Mouse (Mus musculus): Measurements from ENCODE around the gene Ski.

Gene Ski

DNA sequence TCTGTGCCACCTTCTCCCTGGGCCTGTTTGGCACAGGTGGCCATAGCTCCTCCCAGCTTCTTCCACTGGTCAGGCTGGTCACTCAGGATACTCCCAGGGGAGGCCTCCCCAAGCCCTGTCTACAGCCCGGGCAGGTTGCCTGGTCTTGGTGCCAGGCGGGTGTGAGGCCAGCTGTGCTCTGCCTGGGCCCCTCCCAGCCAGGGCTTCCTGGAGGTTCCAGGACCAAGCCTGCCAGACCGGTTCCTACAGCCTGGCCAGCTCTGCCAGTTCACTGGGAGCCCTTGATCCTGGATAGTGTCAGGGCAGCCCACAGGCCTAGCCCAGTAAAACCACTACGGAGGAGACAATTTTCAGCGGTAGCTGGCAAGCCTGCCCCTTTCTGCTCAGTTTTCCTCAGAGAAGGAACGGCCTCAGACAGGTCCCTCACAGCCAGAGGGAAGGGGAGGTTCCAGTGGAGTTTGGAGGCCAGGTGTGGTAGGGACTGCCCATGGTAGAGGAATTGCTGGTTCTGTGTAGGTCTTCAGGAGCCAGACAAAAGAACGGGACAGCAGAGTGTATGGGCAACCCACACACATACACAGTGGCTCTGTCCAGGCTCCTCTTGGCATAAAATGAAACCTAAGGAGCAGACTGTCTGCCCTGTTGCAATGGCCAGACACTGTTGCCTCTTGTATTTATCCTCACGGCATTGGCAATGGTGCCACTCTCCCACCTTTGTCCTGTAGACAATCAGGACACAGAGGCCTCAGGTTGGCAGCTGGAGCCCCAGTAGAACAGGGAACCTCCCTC is 73.3 kb downstream of the Ski start:
- DNase-seq: peak; percentile 87

DNA sequence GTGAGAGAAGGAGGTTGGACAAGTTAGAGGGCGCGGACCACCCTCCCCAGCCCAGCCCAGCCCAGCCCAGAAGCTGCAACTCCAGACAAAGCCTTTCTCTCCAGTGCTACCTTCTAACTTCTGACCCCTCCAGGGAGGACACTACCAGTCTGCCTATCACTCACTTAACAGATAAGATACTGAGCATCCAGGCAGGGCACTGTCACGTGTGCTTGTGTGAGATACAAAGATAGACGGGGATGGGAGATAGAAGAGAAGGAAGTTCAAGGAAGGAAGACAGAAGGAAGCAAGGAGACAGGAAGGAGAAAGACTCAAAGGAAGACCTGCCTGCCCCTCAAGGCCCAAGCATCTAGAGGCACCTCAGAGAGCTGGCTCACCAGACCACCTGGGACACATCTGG is 73.9 kb downstream of the Ski start:
- DNase-seq: no peak

DNA sequence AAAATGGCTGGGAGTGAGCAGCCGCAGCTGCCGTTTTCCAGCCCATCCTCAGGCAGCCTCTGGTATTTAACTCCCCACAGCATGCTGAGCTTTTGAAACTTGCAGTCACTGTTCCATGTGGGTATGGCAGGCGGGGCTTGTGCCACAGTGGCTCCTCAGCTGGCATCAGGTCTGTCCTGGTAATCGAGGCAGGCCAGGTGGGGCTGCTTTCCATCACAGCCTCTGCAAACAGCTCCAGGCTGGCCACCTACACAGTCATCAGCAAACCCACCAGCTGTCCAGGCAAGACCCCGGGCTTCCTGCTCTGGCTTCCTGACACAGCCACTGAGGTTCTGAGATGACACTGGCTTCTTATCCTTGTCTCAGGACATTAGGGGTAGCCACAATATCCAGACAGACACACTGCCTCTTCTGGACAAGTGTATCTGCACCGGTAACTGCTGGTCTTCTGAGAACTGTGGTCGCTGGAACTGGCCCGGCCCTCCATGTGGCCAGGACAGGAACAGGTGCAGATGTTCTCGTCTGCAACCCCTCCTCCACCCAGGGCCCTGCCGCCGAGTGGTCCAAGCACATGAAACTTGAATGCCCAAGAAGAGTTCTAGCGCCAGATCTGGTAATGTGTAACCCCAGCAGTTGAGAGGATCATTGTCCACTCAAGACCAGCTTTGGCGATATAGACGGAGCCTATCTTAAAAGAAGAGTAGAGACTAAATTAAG is 76.1 kb downstream of the Ski start:
- DNase-seq: no peak

DNA sequence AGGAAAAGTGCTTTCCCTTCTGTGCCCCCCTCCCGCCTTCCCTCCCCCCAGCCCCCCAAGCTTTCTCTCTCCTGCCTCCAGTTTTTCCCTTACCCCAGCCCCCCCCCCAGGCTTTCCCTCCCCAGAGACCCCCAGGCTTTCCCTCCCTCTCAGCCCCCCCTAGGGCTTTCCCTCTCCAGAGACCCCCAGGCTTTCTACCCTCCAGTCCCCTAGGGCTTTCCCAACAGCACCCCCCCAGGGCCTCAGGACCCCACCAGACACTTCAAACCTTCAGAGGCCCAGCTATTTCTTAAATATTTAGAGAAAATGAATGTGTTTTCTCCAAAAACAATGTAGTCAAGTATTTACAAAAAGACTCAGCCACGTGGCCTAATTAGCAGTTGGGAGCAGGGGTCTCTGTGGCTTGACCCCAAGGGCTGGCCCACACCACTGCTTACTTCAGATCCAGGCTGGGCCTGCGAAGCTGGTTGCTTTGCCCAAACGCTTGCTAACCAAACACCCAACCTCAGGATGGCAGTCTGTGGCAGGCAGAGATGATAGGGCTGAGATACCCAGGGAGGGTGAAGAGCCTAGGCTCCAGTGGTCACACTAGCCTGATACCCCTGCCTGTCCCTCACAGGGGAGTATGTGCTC is 77.7 kb downstream of the Ski start:
- DNase-seq: no peak

DNA sequence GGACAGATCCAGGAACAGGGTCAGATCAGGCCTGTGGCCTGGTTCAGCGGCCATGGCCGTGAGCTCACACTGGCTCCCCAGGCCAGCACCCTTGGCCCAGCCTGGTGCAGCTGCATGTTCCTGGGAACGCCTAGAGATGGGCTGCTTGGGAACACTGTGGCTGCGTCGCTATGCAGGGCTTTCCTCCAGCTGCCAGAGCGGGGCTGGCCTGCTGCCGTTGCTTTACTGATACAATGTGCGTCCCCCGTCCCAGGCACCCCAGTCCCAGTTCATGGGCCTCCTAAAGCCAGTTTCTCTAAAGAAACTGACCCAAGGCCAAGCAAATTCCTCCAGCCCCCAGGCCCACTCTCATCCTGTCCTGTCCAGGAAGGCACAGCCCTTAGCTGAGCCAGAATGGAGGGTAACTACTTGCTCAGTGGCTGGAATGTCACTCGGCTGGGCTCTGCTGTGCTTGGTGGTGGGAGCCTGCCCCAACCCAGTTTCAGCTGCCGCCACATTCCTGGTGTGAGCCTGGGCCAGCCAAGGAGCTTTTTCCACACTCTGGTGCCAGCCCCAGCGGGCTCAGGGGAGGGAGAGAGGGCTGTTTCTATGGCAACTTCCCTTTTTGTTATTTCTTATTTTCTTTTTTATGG is 78.4 kb downstream of the Ski start:
- peak; percentile 55 for DNase-seq

DNA sequence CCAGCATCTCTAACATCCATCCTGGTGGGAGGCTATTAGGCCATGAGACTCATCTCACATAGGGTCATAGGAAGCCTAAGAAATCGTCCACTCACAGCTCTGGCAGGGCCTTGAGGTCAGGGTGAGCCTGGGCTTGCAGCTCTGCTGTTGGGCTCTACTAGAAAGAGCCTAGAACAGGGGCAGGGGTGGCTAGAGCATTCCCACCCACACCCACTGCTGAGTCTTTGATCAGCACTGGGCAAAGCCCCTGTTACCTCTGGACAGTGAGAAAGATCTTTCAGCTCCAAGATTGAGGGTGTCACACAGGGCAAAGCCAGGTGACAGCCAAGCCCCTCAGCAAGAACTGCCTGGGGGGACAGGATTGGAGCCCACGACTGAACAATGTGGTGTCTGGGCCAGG is 79.0 kb downstream of the Ski start:
- no peak for DNase-seq

DNA sequence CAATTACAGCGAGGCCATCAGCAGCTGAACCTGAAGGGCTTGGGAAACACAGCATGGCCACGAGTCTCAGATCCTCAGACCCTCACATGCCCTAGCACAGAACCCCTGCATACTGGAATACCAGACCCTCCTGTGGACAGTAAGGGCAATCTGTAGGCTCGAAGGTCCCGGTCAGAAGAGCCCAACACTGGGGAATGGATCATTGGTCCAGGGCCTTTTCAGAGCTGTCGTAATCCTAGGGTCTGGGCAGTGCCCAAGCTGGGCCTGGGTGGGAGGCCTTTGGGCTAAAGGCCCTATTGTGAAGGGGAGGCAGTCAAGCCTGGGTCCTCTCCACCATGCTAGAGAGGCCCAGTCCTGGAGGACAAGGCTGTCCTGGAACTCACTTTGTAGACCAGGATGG is 79.6 kb downstream of the Ski start:
- no peak for DNase-seq

DNA sequence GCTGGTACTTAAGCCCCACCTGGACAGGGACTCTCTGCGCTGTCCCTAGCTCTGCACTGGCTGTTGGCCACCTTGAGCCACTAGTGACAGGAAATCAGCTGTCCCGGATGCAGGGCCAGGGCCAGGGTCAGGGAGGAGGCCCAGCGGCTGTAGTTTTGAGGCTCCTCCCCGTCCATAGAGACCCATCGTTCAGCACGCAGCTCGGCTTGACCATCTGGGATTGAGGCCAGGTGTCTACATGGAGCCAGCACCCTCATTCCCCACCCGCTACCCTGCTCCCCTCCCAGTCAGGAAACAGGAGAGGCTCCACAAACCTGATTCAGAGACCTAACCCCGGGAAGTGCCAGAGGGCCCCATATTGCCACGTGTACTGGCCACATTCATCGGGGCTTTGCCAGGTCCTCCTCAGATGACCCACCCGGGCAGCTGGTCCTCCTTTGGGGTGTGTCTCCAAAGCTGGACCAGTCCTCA is 81.6 kb downstream of the Ski start:
- peak; percentile 60 for DNase-seq

DNA sequence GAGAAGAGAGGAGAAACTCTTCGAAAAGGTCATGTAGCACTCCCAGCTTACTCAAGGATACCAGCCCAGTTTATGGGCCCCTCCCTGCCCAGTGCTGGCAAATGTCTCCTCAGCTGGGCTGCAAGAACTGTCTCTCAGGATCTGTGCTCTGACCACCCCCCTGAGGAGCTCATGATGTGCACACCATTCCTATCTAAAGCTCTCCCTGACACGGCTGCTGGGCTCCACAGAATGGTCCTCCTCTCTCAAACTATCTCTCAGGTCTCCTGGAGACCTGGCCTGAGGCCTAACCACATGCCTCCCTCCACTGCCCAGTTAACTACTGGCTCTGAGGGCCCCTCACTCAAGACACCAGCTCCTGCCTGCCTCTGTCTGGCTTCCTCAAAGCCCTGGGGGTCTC is 82.2 kb downstream of the Ski start:
- no peak for DNase-seq

DNA sequence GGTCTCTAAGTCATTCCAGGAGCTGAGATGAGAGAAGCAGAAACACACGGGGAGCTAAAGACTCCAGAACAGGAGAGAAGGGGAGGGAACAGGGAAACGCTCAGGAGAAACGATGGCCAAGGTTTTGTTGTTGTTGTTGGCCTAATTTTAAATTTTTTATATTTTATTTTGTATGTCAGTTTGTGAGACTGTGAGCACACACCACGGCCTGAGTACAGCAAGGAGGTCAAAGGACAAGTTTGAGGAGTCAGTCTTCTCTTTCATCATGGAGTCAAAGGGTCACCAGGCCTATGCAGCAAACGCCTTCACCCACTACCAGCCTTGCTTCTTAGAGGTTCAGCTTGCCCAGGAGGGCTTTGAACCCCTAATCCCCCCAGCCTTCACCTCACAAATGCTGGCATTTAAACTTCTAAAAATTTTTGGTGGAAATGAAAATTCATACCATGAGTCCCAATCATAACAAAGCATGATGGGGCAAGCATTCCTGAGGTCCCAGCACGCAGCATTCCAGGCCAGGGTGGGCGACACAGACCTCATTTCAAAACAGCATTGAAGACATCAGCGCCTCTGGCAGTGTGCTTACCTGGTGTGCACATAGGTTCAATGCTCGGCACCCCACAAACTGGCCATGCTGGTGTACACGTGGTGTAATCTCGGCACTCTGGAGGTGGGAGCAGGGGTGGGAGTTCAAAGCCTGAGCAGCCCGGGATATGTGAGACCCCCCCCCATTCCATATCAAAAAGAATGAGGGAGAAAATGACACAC is 82.9 kb downstream of the Ski start:
- DNase-seq: no peak

DNA sequence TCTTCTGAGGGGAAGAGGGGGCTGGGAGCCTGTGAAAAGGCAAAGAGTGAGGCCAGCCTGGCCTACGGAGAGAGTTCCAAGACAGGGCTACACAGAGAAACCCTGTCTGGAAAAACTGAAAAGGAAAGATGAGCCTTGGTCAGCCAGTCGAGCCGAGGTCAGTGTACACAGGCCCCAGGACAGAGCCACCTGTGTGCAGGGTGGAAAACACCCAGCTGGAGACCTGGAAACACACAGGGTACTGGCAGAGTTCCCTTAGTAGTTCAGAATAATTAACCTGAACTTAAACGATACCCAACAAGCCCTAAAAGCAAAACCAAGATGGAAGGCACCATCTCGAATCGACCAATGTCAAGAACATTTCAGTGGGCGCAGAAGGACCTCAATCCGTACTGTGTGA is 83.9 kb downstream of the Ski start:
- peak; percentile 53 for DNase-seq

DNA sequence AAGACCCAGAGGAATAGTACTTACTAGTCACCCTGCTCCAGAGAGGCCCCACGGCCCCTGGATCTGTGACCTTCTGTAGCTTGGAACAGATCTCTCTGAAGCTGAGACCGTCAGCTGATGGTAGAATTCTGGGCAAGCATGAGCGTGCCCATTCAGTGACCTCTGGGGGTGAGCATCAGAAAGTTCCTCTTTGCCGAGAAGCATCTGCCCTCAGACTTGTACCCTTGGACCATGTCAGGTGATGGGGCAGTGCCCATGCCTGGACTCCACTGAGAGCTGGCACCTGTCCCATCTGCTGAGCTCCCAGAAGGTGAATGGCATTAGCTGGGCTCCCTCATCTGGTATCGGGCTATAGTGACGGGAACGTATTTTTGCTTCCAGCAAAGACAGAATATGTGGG is 84.5 kb downstream of the Ski start:
- peak; percentile 88 for DNase-seq

DNA sequence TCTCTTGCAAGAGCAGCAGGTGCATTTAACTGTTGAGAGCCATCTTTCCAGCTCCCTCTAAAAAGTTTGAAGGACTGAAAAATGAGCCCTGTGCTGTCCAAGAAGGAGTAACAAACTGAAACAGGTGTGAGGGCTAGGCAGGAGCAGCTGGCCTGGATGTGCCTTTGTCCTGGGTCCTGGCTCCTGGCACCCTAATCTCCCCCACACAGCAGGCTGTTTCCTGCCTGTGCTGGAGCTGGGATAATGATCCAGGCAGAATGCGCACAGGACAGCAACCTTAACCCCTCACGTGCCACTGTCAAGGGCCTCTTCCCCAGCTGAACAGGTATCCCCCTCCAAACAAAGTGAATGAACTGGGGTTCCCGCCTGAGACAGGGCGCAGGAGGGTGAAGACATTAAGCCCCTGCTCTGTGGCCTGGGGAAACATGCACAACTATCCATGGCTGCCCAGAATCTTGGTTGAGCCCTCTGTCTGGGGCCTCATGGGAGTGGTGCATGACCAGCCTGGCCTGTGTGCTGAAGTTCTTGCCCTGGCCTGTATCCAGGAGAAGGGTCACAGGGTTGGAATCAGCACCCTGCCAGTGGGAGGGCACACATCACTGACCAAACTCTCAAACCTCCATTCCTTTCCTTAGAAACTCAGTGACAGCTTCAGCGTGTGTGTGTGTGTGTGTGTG is 86.3 kb downstream of the Ski start:
- DNase-seq: peak; percentile 78

DNA sequence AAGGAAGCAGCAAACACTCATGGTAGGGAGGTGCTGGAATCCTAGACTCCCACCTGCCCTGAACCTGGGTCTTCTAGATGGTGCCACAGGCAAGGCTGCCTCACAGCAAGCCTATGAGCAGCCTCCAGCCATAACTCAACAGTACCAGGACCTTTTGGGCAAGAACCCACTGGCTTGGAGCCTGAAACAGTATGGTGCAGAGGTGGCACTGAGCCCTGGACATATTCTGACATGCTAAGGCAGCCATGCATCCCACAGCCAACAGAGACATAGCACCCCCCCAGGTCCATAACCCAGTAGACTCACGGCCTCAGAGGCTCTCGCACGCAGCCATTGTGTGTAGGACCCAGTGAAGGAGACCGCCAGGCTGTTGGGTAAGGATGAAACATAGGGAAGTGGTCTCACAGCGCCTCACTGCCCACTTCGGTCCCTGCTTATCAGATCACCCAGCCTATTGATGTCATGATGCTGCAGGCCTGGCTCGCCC is 87.7 kb downstream of the Ski start:
- DNase-seq: no peak

DNA sequence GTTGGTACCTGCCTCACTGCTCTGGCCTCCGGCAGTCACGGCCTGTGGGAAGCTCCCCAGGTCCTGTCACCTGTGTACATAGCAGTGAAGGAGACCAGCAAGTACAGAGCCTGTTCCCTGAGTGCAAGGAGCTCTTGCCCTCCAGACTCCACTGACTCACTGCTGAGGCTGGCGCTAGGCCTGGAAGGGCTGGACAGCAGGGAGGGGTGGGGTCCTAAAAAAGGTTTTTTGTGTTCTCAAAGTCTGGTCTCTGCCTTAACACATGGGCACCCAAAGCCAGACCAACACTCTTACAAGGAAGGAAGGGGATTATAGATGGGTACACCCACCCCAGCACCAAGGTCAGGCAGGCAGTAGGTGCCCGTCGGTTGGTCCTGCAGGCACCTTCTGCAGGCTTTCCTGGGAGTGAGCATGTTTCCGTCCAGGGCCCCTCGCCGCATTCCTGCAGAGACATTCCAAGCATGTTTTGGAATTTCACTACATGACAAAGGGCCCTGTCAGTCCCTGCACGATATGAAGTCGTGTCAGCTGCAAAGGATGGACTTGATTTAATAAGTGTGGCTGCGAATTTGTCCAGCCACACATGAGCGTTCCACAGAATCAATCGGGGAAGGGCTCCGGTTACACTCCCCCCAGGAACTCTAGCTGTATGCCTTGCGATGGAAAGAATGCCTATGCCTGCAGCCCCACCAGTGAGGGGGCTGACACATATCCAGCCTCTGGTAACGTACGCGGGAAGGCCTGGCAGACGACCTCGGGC is 88.6 kb downstream of the Ski start:
- DNase-seq: no peak

DNA sequence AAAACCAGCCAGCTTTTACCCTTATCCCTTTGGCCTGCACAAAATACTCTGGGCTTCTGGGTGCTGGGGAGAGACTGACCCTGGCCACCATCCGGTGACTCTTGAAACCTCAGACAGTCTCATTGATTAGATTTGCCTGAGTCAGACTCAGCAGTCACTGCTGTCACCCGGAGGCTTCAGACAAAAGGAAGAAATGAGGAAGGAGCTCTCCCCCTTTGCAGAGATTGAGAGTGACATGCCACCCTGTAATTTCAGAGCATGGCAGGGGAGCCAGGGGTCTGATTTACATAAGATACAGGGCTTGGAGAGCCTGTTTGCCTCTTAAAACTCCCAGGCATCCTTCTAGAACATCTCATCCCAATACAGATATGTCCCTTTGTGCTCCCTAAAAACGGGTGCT is 89.2 kb downstream of the Ski start:
- DNase-seq: no peak

DNA sequence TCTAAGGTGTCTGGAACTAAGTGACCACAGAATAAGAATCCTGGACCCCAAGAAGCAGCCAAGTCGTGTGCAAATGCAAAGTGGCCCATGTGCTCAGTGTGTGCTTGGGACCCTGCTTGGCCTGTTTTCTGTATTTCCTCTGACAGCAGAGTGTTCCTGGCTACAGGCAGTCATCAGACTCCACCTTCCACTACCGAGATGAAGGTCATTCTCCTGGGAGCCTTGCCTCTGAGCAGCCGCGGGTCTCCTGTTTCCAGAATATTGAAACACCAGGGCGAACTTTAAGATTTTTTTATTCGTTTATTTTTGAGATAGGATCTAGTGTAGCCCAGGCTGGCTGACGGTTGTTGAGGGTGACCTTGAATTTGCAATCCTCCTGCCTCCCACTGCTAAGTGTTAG is 91.8 kb downstream of the Ski start:
- DNase-seq: no peak

DNA sequence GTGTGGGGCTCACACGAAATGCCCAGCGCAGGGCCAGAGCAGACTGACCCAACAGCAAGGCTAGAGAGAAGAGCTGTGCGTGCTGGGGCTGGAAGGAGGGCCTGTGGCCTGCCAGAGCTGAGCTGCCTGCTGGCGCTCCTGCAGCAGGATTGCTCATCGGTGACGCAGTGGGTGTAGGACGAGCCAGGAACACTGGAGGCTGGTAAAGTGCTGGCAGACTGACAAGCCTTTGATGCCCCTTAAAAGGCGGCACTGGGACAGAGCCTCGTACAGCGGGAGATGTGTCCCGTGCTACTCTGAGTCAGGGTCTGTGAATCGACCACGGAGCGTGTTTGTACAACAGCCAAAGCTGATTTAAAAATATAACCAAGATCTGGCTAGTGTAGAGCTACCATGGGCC is 92.4 kb downstream of the Ski start:
- DNase-seq: no peak

DNA sequence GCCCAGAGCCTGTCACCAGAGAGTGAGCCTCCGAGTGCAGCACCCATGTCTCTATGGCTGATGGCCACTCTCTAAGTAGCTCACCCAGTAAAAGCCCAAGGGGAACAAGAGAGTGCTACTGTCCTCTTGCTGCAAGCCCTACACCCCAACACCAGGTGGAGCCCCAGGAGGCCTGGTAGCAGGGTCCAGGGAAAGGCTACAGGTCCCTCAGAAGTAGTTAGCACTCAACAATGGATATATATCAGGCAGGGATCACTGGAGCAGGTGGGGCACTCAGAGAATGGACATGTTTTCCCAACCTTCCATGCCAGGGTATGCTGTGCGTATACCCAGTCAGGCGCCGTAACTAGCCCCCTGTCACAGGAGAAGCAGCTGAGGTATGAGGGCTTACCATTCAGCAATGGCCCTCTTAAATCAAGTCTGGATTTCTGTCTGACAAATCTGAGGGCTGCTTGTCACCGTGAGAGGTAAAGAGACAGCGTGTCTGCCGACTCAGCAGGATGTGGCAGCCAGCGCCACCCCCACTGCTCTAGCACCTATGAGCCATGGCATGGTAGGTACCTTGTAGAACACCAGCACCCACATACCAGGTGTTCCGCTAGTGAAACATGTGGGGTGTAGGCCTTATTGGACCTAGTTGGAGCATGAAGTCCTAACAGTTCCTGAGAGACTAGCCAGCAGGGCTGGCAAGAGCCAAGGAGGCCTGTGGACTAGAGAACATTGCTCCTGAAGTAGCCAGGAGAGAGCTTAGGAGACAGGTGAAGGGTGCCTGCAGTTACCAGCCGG is 93.1 kb downstream of the Ski start:
- DNase-seq: peak; percentile 70

DNA sequence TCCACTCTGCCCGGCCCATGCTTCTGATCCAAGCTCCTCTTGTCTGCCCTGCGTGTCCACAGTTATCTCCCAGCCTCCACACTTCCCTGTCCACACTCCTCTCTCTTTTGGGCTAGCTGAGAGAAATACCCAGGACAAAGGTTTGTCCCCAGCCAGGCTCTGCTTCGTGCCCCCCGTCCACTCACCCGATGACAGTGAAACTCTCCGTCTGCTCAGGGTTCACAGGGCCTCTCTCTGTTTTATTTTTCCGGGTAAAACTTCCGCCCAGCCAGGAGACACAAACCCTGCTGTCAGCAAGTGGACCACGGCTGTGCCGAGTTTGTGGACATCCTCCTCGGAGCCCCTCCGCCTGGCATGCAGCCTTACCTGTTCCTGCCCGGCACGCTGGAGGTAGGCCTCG is 94.0 kb downstream of the Ski start:
- no peak for DNase-seq

Measured in kidney, adult 18-20 months (tissue).